Mouse (Mus musculus) MEL (cell line): Measurements from ENCODE around the gene Gm21976. TPM values are rescaled to one million over a fixed set of nuclear protein-coding genes. Genes with fewer than 3 reads are reported as not detected.

Experiments
- DNase-seq: peaks from one replicate; pipeline ENCODE4 v3.0.0; 2011; ENCODE audit warnings: low read depth, low spot score
- H3K27ac ChIP-seq: 2 replicates; pipeline ENCODE4 v1.5.1; 2012; ENCODE audit warnings: low read depth, mild to moderate bottlenecking, control low read depth, low read length, moderate library complexity; ENCODE audit not compliant: control insufficient read depth
- H3K27me3 ChIP-seq, 2 experiments: fragments of 150-350 bp in 1 of 2; sonication (generic) in 1 of 2; 2 replicates each; pipeline ENCODE4 v1.6.1; 2012; ENCODE audit warnings: low read length in 2 of 2, mild to moderate bottlenecking in 2 of 2, improper control_type of control experiment in 1 of 2, moderate library complexity in 1 of 2; ENCODE audit not compliant: insufficient read depth in 2 of 2, control insufficient read depth in 1 of 2
- H3K36me3 ChIP-seq, 2 experiments: 2 replicates each; pipeline ENCODE4 v1.6.1; 2012 to 2014; ENCODE audit warnings: low read length in 2 of 2, improper control_type of control experiment in 1 of 2, inconsistent platforms in 1 of 2, mild to moderate bottlenecking in 1 of 2; ENCODE audit not compliant: insufficient read depth in 2 of 2, control insufficient read depth in 1 of 2
- H3K4me1 ChIP-seq, 2 experiments: fragments of 150-350 bp in 1 of 2; sonication (generic) in 1 of 2; 2 replicates each; pipeline ENCODE4 v1.6.1; 2012; ENCODE audit warnings: low read length in 2 of 2, improper control_type of control experiment in 1 of 2, mild to moderate bottlenecking in 1 of 2; ENCODE audit not compliant: insufficient read depth in 2 of 2, control insufficient read depth in 1 of 2
- H3K4me3 ChIP-seq, 2 experiments: fragments of 150-350 bp in 1 of 2; sonication (generic) in 1 of 2; 2 replicates each; pipeline ENCODE4 v1.5.1; 2012; ENCODE audit warnings: low read depth in 2 of 2, low read length in 2 of 2, mild to moderate bottlenecking in 2 of 2, moderate library complexity in 2 of 2, control low read depth in 1 of 2, improper control_type of control experiment in 1 of 2; ENCODE audit not compliant: control insufficient read depth in 1 of 2, insufficient read depth in 1 of 2
- H3K79me2 ChIP-seq: 2 replicates; pipeline ENCODE4 v1.6.1; 2012; ENCODE audit warnings: mild to moderate bottlenecking, low read length, moderate library complexity; ENCODE audit not compliant: control insufficient read depth, poor library complexity, insufficient read depth
- H3K9ac ChIP-seq: 2 replicates; pipeline ENCODE4 v1.6.1; 2012; ENCODE audit warnings: low read depth, mild to moderate bottlenecking, control low read depth, low read length, moderate library complexity; ENCODE audit not compliant: control insufficient read depth, poor library complexity, severe bottlenecking
- H3K9me3 ChIP-seq: fragments of 150-350 bp; sonication (generic); replicated peaks from 2 replicates; pipeline ENCODE4 v1.6.1; 2012; ENCODE audit warnings: mild to moderate bottlenecking, low read length, improper control_type of control experiment, moderate library complexity; ENCODE audit not compliant: insufficient read depth
- BHLHE40 ChIP-seq: IDR thresholded peaks from 2 replicates; pipeline ENCODE4 v1.6.1; 2012; ENCODE audit warnings: low read depth, mild to moderate bottlenecking, inconsistent platforms, low read length, improper control_type of control experiment, borderline replicate concordance
- CHD1 ChIP-seq: IDR thresholded peaks from 2 replicates; pipeline ENCODE4 v1.6.1; 2012; ENCODE audit warnings: low read depth, mild to moderate bottlenecking, inconsistent platforms, low read length, improper control_type of control experiment
- CTCF ChIP-seq, 3 experiments: IDR thresholded peaks in 2 of 3; conservative IDR thresholded peaks in 1 of 3; 2 replicates each; pipeline ENCODE4 v1.5.1; 2011 to 2012; ENCODE audit warnings: low read length in 3 of 3, low read depth in 2 of 3, mild to moderate bottlenecking in 2 of 3, improper control_type of control experiment in 1 of 3, inconsistent platforms in 1 of 3, mixed read lengths in 1 of 3, moderate library complexity in 1 of 3; ENCODE audit not compliant: control insufficient read depth in 1 of 3, insufficient read depth in 1 of 3, poor library complexity in 1 of 3, severe bottlenecking in 1 of 3
- ETS1 ChIP-seq: IDR thresholded peaks from 2 replicates; pipeline ENCODE4 v1.6.1; 2012; ENCODE audit warnings: low read depth, mild to moderate bottlenecking, inconsistent platforms, low read length, improper control_type of control experiment, moderate library complexity
- JUND ChIP-seq: IDR thresholded peaks from 2 replicates; pipeline ENCODE4 v1.6.1; 2011; ENCODE audit warnings: low read depth, mild to moderate bottlenecking, improper control_type of control experiment, low read length
- KAT2A ChIP-seq: conservative IDR thresholded peaks from 2 replicates; pipeline ENCODE4 v1.6.1; 2012; ENCODE audit warnings: low read depth, low read length, improper control_type of control experiment, inconsistent platforms
- MAX ChIP-seq: IDR thresholded peaks from 2 replicates; pipeline ENCODE4 v1.6.1; 2011; ENCODE audit warnings: low read length, improper control_type of control experiment
- MXI1 ChIP-seq: IDR thresholded peaks from 2 replicates; pipeline ENCODE4 v1.6.1; 2011; ENCODE audit warnings: mild to moderate bottlenecking, low read depth, low read length, improper control_type of control experiment
- MYB ChIP-seq: IDR thresholded peaks from 2 replicates; pipeline ENCODE4 v1.6.1; 2011; ENCODE audit warnings: mild to moderate bottlenecking, low read depth, low read length, improper control_type of control experiment
- MYC ChIP-seq: IDR thresholded peaks from 2 replicates; pipeline ENCODE4 v1.6.1; 2011; ENCODE audit warnings: low read depth, mild to moderate bottlenecking, low read length, improper control_type of control experiment, moderate library complexity
- NELFE ChIP-seq: IDR thresholded peaks from 2 replicates; pipeline ENCODE4 v1.6.1; 2011; ENCODE audit warnings: low read depth, low read length, improper control_type of control experiment
- NRF1 ChIP-seq: IDR thresholded peaks from 2 replicates; pipeline ENCODE4 v1.6.1; 2014; ENCODE audit warnings: low read depth, mild to moderate bottlenecking, inconsistent platforms, low read length, improper control_type of control experiment, moderate library complexity; ENCODE audit not compliant: poor library complexity, insufficient read depth, severe bottlenecking
- POLR2AphosphoS5 ChIP-seq: IDR thresholded peaks from 2 replicates; pipeline ENCODE4 v1.6.1; 2012; ENCODE audit warnings: low read depth, borderline replicate concordance, mild to moderate bottlenecking, inconsistent platforms, low read length, moderate library complexity, mixed read lengths
- SIN3A ChIP-seq: IDR thresholded peaks from 2 replicates; pipeline ENCODE4 v1.6.1; 2012; ENCODE audit warnings: low read length, improper control_type of control experiment, inconsistent platforms
- SMC3 ChIP-seq: IDR thresholded peaks from 2 replicates; pipeline ENCODE4 v1.6.1; 2011; ENCODE audit warnings: low read depth, low read length, improper control_type of control experiment
- TBP ChIP-seq: IDR thresholded peaks from 2 replicates; pipeline ENCODE4 v1.8.0; 2011; ENCODE audit warnings: low read depth, low read length, improper control_type of control experiment
- USF1 ChIP-seq: IDR thresholded peaks from 2 replicates; pipeline ENCODE4 v1.6.1; 2014; ENCODE audit warnings: low read depth, mild to moderate bottlenecking, inconsistent platforms, low read length, improper control_type of control experiment, moderate library complexity
- ZC3H11A ChIP-seq: IDR thresholded peaks from 2 replicates; pipeline ENCODE4 v1.6.1; 2012; ENCODE audit warnings: low read depth, mild to moderate bottlenecking, inconsistent platforms, low read length, improper control_type of control experiment
- ZNF384 ChIP-seq: IDR thresholded peaks from 2 replicates; pipeline ENCODE4 v1.6.1; 2012; ENCODE audit warnings: low read depth, mild to moderate bottlenecking, inconsistent platforms, low read length, improper control_type of control experiment
- polyA plus RNA-seq, 2 experiments: library from polyadenylated mRNA; stranded (reverse) in 1 of 2; unstranded in 1 of 2; fragments of >175 nt in 1 of 2; fragments of >200 nt in 1 of 2; gene quantifications; 2 replicates each; pipeline versions ENCODE4 v1.2.1 to v1.2.4; 2012; ENCODE audit warnings: low replicate concordance in 2 of 2, low read depth in 1 of 2; ENCODE audit not compliant: insufficient read length in 2 of 2, insufficient read depth in 1 of 2, missing spikeins in 1 of 2
- total RNA-seq: library from RNA; depleted of rRNA; stranded (reverse); fragments of 300-350 nt; gene quantifications from 2 replicates; pipeline ENCODE4 v1.2.3, GENCODE M21; 2012

Gm21976 gene
- total and polyA plus RNA-seq, 3 experiments, result not detected

- no peak overlapping the region for H3K4me3 ChIP-seq
- H3K27ac ChIP-seq, result no peak overlapping the region
These were observed 60.8 kb downstream of the Gm21976 start for GRCm38 (mm10) chr13:98340506-98340905.

GRCm38 (mm10) chr13:98349491-98349890 lies 69.8 kb downstream of the Gm21976 start:
- no peak for DNase-seq
- H3K4me1 ChIP-seq, result no peaks in the 10 kb centered on the region
- H3K27ac ChIP-seq, result no peak overlapping the region
- no peak overlapping the region for H3K9ac ChIP-seq
- H3K4me3 ChIP-seq, result no peak overlapping the region
- H3K9me3 ChIP-seq, result no peaks in the 10 kb centered on the region
- TF ChIP-seq JUND, result no peak
- TF ChIP-seq SMC3, result no peak
- TF ChIP-seq MXI1, result no peak
- no peak for TF ChIP-seq MYC
- TF ChIP-seq TBP, result no peak
- no peak for TF ChIP-seq CHD1
- no peak for TF ChIP-seq CTCF (IDR thresholded peaks at IDR 0.05 in 2 of 3, conservative IDR thresholded peaks at IDR 0.05 in 1 of 3; ENCODE audit: control insufficient read depth in 1 of 3, insufficient read depth in 1 of 3, low read depth in 2 of 3, low read length in 3 of 3, poor library complexity in 1 of 3, severe bottlenecking in 1 of 3)
- TF ChIP-seq POLR2AphosphoS5, result no peak
- no peak for TF ChIP-seq ETS1
- TF ChIP-seq ZC3H11A, result no peak
- no peak for TF ChIP-seq ZNF384
- no peak for TF ChIP-seq MYB
- TF ChIP-seq, all 39 proteins: peak for 0
- H3K27me3 ChIP-seq, result no peaks in the 10 kb centered on the region; a peak in 1 of 4 replicates
- H3K79me2 ChIP-seq, result no peaks in the 10 kb centered on the region
- no peaks in the 10 kb centered on the region for H3K36me3 ChIP-seq

More at GRCm38 (mm10) chr13:98340506-98340905, 60.8 kb downstream of the Gm21976 start:
- Histone ChIP-seq H3K9ac (no peak overlapping the region), H3K36me3 (no peaks in the 10 kb centered on the region), H3K27me3 (no peaks in the 10 kb centered on the region), H3K79me2 (no peaks in the 10 kb centered on the region), H3K9me3 (no peaks in the 10 kb centered on the region), H3K4me1 (no peaks in the 10 kb centered on the region)
- DNase-seq, result no peak
- TF ChIP-seq NRF1 (no peak), BHLHE40 (no peak), TBP (no peak), USF1 (no peak), MAX (no peak), MYB (no peak), NELFE (no peak), KAT2A (no peak), MYC (no peak), POLR2AphosphoS5 (no peak), SIN3A (no peak)
